Mouse (Mus musculus): ENCODE results near the gene Tns1. TPM values are rescaled to one million over a fixed set of nuclear protein-coding genes. Genes with fewer than 3 reads are reported as not detected.
"Not testable (repeated sequence)": the region's sequence is repeated elsewhere in the genome, so short reads cannot be mapped to it uniquely, and the experiment has no call there.

The Tns1 gene
- polyA plus RNA-seq (2017; shearing (Covaris generic)): 10 to 100 TPM in 2 of 3 experiments, 1 to 10 TPM in 1; 9.1 to 16.3 (median 15.5) TPM

DNA sequence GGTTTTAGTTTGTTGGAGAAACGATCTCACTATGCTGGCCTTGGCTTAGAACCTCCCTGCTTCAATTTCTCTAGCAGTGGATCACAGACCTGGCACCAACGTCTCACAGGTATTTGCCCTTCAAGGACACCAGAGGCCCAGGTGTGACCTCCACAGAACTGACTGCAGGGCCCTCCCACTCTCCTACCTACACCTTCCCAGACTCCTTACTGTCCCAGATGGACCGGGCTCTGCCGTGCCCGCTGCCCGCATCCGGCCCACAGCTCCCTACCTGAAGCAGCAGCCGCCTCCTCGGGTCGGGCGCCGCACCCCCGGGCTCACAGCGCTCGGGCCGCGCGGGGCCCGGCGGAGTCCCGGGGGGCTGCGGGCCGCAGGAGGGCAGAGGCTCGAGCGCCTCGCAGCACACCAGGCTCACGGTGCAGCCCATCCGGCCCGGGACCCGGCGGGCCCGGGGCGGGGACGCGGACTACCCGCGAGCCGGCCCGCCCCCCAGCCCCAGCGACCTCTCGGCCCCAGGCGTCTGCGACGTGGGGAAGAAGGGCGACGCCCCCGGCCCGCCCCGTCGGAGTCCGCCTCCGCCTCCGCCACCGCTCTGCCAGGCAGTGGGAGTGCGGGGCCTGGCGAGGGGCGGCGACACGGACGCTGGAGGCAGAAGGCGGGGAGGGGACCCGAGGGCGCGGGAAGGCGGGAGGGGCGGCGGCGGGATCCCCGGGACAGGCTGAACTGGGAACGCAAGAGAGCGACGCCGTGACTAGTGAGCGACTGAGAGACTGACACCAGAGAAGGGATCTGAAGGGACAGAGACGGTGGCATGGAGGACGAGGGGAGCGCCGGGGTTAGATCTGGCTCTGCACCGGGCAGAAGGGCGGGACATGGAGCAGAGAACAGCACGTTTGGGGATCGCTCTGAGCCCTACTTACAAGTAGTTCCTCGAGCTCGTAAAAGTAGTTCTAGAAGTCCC, at the start of gene Tns1:
TSS of gene Tns1 (minus strand) at position 429 of the 961 bp plus-strand sequence.
- peak; percentile 55 for ATAC-seq

DNA sequence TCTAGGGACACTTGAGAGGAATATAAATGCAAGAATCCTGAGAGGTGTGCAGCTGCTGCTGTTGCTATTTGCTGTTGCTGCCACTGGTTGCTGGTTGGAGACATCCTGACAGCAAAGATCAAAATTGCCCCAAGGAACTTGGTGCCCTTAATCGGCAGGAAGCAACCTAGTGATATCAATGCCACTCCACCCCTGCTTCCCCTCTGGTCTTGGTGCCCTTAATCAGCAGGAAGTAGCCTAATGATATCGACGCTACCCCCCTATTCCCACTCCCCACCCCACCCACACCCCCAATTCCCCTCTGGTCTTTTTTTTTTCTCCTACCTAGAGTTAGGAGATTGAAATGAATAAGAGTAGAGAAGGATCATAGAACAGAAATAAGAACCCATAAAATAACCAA, 48.5 kb upstream of the Tns1 start:
- no peak for ATAC-seq

DNA sequence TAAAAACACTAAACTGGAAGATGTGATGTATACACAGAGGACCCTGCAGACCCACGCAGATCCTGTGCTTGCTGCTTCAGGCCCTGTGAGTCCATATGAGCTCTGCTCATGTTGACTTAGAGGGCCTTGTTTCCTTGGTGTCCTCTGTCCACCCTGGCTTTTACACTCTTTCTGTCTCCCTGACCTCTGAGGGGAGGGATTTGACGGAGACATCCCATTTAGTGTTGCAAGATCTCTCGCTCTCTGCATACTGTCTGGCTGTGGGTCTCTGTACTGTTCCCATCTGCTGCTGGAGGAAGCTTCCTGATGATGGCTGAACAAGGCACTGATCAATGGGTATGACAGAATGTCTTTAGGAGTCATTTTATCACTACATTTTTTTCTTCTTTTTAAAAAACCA, 45.5 kb upstream of the Tns1 start:
- no peak for ATAC-seq

DNA sequence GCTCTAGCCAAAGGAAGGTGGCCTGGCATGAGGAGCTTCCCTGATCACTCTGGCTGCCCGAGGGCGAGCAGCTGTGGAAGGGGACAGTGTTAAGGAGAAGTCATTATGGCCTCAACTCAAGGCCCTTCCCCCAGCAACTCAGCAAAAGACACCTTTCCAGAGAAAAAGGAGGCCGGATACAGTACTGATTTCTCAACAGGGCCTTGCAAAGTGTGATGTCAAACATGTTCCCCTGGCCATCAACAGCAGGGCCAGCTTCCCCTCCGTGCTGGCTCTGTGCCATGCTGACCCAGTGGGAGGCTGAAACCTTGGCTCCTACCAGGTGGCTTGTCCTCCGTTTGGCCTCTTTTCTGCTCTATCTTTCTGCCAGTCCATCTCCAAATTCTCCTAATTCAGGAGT, 42.9 kb upstream of the Tns1 start:
- ATAC-seq: no peak

DNA sequence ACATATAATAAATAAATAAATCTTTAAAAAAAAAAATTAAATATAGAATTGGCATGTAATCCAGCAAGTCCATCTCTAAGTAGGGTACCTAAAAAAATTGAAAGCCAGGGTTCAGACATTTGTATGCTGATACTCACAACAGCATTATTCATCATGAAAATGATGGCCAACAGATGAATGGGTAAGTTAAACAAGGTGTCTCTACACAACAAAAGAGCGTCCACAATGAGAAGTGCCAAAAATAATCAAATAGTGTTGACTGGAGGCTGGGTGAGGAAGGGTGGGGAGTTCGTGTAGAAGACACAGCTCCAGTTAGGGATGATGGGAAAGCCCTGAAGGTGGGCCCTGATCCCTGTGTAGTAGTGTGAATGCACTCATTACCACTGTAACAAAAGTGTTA, 35.8 kb upstream of the Tns1 start:
- ATAC-seq: no peak

DNA sequence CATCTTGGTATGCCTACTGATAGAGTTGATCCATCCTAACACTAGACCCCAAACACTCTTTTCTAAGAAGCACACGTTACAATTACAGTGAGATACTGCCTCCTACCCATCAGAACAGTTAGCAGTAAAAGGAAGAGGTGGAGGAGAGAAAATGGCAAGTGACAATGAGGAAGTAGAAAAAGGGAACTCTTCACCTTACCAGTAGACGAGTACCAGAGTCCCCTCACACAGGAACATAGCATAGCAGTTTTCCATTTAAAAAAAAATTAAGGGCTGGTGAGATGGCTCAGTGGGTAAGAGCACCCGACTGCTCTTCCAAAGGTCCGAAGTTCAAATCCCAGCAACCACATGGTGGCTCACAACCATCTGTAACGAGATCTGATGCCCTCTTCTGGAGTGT, 35.4 kb upstream of the Tns1 start:
- ATAC-seq: not testable (repeated sequence)

DNA sequence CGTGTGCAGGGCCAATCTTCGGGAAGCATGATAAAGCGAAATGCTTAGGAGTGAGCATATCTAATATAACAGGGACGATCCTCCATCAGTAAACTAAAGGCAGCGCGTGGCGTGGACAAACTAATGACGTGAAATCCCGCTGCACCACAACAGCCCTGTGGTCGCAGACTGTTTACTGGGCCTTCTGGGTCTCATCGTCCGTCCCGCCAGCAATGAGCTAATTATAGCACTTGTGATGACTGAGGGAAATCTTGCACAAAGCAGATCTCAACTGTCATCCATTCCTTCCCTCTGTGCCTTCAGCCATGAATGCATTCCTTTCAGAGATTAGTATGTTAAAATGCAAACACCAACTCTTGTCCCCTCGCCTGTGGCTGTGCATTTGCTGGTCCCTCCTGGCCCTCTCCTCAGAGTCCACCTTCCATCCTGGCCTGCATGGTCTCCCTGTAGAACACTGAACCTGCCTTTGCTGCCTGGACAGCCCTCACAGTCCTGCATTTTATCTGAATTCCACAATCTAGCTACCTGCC, 32.2 kb upstream of the Tns1 start:
- ATAC-seq: no peak

DNA sequence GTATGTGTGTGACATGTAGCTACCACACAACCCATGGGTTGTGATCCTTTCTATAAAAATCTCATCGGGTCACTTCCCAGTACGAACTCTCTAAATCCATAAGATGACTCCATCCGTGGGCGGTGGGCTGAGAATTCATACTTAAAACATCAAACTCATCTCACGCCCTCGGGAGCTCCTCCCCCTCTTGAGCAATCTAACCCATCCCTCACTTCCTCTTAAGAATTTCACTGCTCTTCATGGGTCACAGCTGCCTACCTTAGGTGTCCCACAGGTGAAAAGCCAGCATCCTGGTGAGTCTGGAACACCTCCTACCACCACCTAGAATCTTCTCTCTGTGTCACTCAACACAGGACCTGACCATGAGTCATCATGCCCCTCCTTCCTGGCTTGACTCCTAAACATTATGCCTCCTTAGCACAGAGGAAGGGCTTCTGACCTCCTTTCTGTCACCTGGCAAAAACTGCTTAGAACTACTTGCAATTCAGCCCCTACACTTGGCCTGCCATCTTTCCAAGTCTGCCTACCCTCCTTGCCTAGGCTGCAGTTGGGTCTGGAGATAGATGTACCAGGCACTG, 31.3 kb upstream of the Tns1 start:
- ATAC-seq: no peak

DNA sequence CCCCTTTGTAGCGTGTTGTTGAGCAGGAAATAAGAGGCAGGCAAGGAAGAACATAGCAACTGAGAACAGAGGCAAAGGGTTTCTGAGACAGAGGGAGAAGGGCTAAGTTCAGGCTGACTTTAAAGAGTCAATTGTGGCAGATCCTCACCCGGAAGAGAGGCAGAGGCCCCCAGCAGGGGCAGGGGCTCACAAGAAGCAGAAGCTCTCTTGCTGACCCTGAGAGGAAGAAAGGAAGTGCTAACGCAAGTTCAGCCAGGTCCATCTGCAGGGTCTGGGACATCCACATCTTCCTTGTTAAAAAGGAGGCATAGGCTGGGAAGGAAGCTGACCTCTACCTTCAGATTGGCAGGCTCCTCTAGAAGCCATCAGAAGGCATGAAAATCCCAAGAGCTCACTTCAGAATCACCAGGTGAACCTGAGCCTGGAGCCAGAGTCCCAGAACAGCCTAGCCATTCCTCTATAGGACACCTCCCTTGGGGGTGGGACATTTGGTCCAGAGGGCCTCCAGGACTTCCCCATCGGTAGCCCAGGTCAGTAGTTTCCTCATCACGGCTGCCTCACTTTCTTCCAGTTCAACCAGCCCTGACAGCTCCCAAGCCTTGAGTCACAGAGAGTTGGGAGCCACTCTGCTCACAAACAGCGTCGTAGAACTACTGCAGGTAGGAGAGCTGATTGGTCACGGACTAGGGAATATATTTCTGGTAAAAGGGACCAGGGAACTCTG, 29.4 kb upstream of the Tns1 start, which contains the start of gene Cxcr2:
TSS of gene Cxcr2 (plus strand) at position 529 of the 724 bp plus-strand sequence.
- no peak for ATAC-seq

DNA sequence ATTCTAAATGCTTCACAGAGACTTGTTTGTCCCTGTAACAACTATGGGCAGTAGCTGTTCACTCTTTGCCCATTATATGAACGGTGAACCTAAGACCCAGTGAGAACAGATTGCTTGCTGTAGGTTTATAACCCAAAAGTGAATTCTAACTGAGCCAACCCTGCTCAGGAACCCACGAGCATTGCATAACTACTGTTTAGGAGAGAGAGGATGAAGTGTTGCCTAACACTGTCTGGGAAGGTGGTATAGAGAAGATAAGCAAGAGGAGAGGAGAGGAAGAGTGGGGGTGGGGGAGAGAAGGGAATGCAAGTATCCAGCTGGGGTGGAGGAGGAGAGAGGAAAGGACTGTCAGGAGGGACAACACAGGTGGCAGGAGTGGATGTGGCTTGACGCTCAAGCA, 26.8 kb upstream of the Tns1 start:
- no peak for ATAC-seq

DNA sequence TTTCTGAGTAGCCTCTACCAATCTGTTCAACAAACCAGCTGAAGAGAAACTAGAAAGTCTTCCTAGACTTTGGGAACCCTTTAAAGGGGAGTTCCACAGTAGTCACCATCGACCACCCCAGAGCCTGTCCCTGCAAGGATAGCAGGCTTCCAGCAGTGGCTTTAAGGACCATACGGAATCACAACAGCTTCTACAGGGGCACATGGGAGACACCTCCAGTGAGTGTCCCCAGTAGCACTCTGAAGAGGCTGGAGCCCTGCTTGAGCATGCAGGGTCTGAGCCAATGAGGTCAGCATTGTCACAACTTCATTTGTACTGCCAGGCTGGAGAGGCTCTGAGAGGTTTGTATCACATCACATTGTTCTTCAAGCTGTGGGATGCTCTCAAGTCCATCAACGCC, 25.9 kb upstream of the Tns1 start:
- no peak for ATAC-seq

DNA sequence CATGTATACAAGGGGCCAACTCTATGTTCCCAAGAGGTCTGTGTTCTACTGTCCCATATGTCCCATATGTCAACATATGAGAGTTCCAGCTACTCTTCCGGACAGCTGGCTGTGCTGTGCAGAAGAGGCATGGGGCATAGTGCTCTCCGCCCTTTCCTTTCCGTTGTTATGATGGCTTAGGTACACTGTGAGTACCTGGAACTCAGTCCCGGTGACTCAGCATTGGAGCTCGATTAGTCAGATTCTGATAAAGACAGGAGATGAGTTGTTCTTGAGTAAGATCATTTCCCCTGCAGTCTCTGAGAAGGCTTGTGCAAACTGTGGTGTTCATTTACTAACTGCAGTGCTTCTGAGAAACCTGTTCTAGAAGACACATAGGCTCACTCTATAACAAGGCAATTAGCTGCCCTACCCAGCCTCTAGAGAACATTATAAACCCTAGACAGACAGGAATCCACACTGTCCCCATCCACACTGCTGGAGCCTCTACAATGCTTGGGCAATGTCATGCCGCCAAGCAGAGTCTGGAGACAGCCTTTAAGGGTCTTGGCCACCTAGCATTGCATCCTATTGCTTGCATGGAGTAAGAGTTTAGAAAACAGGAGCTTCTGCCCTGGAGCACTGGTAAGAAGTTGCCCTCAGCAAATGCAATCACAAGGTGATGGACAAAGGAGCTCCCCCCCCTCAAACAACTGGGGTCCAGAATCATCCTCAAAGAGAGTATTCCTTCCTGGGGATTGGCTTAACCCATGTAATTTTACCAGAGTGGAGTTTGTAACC, 25.0 kb upstream of the Tns1 start:
- no peak for ATAC-seq

DNA sequence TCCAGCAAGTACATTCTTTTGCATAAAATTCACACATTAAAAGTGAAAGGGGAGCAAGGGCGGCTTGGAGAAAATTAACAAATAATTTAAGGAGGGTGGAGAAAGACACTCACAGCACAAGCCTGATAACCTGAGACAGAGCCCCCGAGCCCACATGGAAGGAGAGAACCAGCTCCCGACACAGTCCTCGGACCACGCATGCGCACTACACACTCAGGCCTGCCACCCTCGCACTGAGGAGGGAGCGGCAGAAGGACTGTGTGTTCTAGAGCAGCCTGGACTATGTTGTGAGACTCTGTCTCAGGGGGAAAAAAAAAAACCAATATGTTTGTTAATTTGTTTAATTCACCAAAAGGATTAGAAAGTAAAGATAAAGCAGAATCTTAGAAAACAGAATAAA, 17.5 kb upstream of the Tns1 start:
- no peak for ATAC-seq

DNA sequence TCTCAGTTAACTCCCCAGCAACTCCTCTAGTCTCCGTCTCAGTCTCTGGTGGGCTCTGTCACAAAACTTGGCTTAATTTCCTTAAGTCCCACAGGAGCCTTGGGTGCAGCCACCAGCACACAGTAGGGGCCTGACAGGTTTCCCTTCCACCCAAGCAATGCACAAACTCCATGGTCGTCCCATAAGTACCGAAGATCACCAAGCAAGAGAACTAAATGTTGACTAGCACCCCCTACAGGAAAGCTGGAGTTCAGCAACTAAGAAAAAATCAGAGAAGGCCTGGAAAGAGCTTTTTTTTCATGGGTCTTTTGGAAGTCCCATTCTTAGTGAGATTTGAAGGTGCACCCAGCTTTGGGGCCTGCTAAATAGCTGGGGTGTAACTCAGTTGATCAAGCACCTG, 15.2 kb upstream of the Tns1 start:
- ATAC-seq: no peak

DNA sequence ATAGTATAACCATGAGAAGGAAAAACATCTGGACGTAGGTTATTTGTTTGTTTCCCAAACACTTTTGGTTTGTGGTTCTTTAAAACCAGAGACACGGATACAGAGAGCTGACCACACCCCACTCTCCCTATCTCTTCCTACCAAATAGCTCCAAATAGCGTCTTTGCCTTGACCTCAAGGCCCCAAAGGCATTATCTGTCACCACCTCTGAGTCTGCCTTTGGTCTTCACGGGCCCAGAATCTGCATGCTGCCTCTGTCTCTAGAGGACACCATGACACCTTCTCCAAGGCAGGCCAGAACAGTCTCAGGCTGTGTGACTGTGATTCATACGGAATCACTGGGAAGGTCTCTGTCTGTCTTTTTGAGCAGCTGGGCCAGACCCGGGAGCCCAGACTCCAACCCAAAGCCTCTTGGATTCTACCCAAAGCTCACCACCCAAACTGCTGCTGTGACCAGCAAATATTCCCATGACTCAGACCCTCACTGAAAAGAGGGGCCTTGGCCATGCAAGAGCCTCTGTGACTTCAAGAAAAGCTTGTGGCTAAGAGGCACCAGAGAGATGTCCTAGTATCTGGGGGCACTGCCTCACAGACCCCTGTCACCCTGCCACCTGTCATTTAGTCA, 11.2 kb upstream of the Tns1 start:
- ATAC-seq: no peak

DNA sequence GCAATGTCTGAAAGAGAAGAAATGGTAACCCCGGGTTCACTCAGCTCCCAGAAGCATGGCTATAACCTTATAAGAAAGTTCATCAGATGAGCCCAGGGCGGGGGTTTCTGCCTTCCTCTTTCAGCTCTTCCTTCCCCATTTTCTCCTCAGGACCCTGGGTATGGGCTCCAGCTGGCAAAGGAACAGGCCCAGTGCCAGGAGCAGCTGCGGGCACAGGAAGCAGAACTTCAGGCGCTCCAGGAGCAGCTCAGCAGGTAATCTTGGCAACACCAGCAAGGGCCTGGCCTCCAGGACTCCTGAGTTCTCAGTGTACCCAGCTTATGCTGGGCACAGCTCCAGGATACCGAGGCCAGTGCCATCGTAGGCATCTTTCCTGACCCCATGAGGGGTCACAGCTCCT, 9.7 kb upstream of the Tns1 start:
- ATAC-seq: no peak

DNA sequence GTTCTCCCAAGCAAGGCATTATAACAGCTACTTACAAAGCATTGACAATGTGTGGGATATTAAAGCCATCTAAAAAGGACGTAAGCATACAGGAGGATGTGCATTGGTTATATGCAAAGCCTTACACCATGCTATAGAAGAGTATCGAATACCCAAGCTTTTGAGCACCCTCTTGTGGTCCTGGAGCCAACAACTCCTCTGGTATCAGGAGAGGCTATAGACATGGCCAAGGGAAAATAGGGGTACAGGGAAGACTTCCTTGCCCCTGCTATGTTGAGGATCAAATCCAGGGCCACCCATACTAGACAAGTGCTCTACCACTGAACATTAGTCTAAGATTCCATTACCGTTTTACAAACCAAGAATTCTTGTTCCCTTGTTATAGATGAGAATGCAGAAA, 7.8 kb upstream of the Tns1 start:
- no peak for ATAC-seq

DNA sequence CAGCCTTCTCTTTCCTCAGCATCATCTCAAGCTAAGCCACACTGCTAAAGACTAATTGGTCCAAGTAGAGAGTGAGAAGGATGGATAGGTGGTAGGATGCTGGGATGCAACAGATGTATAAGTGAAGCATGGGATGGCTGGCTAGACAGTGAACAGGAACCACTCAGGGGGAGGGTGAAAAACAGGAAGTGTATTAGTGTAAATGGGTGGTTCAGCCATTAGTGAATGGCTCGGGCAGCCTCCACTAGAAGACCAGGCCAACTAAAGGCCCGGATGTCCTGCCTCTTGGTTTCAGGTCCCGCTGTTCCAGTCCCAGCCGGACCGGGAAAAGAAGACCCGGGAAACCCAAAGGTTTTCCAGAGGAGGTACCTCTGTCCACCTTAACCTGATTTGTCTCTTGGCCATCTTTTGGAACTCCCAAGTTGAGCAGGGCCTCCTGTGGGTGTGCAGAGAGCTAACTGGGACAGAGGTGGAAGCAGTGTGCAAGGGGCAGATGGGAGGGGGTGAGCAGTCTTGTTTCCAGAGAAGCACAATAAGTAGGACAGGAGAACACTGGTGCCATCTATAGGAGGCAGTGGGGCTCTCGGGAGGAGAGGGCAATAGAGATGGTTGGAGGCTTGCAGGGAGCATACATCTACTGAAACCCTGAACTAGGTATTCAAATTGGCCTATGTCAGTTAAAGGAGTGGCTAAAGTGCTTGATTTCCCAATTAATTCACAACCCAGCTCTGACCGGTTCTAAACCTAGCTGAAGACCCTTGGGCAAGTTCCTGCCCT, 6.8 kb upstream of the Tns1 start:
- no peak for ATAC-seq

DNA sequence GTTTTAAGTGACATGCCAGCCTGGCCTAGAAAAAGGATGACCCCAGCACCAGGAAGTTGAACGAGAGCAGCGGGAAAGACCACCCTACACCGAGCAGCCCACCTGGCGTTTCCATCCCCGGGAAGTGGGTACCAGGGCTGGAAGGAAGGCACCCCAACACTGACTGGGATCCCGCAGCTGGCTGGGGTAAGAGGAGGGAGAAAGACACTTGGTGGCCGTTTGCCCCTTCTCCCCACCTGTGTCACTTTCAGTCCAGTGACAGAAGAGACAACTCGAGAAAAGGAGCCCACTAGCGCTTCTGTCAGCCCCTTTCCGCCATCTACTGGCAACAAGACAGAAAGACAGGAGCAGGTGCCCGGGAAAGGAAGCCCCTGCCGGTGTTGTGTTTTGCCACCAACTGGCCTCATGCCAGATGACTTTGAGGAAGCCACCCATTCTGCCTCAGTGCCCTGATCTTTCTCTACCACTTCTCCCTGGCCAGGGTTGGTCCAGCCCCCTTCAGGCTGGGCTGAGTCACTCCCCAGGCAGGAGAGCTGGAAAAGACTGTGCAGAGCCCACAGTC, 823 bp upstream of the Tns1 start, which contains the start of gene Rufy4:
TSS of gene Rufy4 (plus strand) at position 551 of the 562 bp plus-strand sequence.
- ATAC-seq: peak; percentile 75

DNA sequence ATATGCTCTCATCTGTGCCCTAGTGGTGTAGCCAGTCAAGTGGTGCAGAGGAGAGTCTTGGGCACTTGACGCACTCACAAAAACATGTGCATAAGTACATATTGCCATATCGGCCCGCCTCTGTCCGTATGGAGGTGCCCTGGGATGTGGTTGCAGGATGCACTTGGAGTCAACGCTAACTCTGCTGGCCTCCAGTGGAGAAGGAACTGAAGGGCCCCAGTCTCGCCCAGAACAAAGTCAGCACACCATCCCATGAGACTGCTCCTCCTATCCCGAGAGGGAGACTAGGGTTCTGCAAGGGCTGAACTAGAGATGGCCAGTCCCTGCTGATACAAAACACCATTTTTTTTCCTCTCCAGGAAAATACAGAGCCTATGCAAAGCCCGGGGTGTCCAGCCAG, 1.0 kb downstream of the Tns1 start:
- no peak for ATAC-seq
